Mouse (Mus musculus): ENCODE measurements around the gene Dab2ip.

DNA sequence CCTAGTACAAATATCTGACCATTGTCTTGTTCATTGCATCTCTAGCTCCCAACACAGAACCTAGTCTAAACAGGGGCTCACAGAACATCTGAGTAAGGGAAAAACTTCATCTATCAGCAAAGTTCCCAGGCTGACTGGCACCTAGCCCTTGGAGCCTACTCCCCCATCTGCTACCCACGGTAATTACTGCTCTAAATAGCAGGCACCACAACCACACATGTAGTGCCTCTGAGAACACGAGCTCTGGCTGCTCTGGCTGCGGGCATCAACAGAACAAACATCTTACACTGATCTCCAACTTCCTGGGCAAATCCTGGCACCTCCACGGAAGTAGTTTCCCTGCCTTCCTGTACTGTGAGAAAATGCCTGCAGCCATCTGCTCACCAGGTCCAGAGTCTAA lies 28.2 kb upstream of the Dab2ip start:
- no peak for TF ChIP-seq CTCF (IDR thresholded peaks at IDR 0.05; ENCODE audit: low read depth)
- no peak for TF ChIP-seq EP300 (optimal IDR thresholded peaks at IDR 0.05)
